Mouse (Mus musculus) midbrain, embryonic 14.5 days (tissue): Measurements from ENCODE around the gene 1700074P13Rik. TPM values are rescaled to one million over a fixed set of nuclear protein-coding genes. Genes with fewer than 3 reads are reported as not detected.
"Not testable (repeated sequence)": the region's sequence is repeated elsewhere in the genome, so short reads cannot be mapped to it uniquely, and the experiment has no call there.

Experiments
- ATAC-seq: fragments of 200-750 bp; cut with Nextera tagmentation; 2 replicates; pipeline ENCODE4 v1.8.0; 2017; ENCODE audit warnings: moderate number of reproducible peaks, moderate library complexity; ENCODE audit not compliant: low FRiP score, low TSS enrichment
- DNase-seq: peaks from one replicate; pipeline ENCODE4 v3.0.0-alpha.2; 2015
- H3K27ac ChIP-seq: fragments of 300-500 bp; sonication (generic); replicated peaks from 2 replicates; pipeline ENCODE4 v1.5.1; 2014; ENCODE audit warnings: mild to moderate bottlenecking, low read depth, low read length, moderate library complexity
- H3K27me3 ChIP-seq: fragments of 300-500 bp; sonication (generic); 2 replicates; pipeline ENCODE4 v1.6.1; 2014; ENCODE audit warnings: low read length, control low read depth, mixed read lengths; ENCODE audit not compliant: control insufficient read depth, insufficient read depth
- H3K36me3 ChIP-seq: fragments of 300-500 bp; sonication (generic); 2 replicates; pipeline ENCODE4 v1.6.1; 2014; ENCODE audit warnings: low read length, control low read depth; ENCODE audit not compliant: control insufficient read depth, insufficient read depth
- H3K4me1 ChIP-seq: fragments of 300-500 bp; sonication (generic); 2 replicates; pipeline ENCODE4 v1.6.1; 2014; ENCODE audit warnings: mild to moderate bottlenecking, antibody characterized with exemption, low read length, control low read depth; ENCODE audit not compliant: control insufficient read depth, insufficient read depth
- H3K4me2 ChIP-seq: fragments of 300-500 bp; sonication (generic); 2 replicates; pipeline ENCODE4 v1.6.1; 2014; ENCODE audit warnings: mild to moderate bottlenecking, low read length, moderate library complexity
- H3K4me3 ChIP-seq: fragments of 300-500 bp; sonication (generic); replicated peaks from 2 replicates; pipeline ENCODE4 v1.5.1; 2014; ENCODE audit warnings: low read depth, low read length
- H3K9ac ChIP-seq: fragments of 300-500 bp; sonication (generic); replicated peaks from 2 replicates; pipeline ENCODE4 v1.6.1; 2014; ENCODE audit warnings: mild to moderate bottlenecking, low read length, moderate library complexity
- H3K9me3 ChIP-seq: fragments of 300-500 bp; sonication (generic); 2 replicates; pipeline ENCODE4 v1.6.1; 2016; ENCODE audit warnings: low read length, control low read depth, mixed read lengths; ENCODE audit not compliant: control insufficient read depth
- WGBS: fragments of 180-500 bp; shearing (Covaris S2); extraction: QIAGEN DNeasy Blood & Tissue Kit; methylation state at CpG from one replicate; pipeline ENCODE4 v1.1.7; 2014; 5-methylcytosine and 5-hydroxymethylcytosine counted together
- polyA plus RNA-seq: library from polyadenylated mRNA; unstranded; fragments of >200 nt; fragmentation: Nextera tagmentation; extraction: Ambion mirVana; gene quantifications from 2 replicates; pipeline ENCODE4 v1.2.1, GENCODE M21; 2014

1700074P13Rik gene
- not detected in 2 replicates for polyA plus RNA-seq

GRCm38 (mm10) chr6:40940457-40940856, at the start of gene 1700074P13Rik:
Gene 1700074P13Rik, minus strand, starts transcription at chr6:40940557.
- WGBS, result 93% methylated on average over 10 of the region's 10 CpGs

GRCm38 (mm10) chr6:40964454-40964853, 24.1 kb upstream of the 1700074P13Rik start, which contains the start of gene 1810009J06Rik:
Gene 1810009J06Rik, plus strand, starts transcription at chr6:40964754.
- not testable (repeated sequence) for H3K27me3 ChIP-seq, H3K9ac ChIP-seq, ATAC-seq, H3K27ac ChIP-seq, H3K4me2 ChIP-seq, H3K4me3 ChIP-seq, DNase-seq, H3K9me3 ChIP-seq, H3K4me1 ChIP-seq, H3K36me3 ChIP-seq
- 88% methylated on average over 2 of the region's 2 CpGs for WGBS

More at GRCm38 (mm10) chr6:40940457-40940856, at the start of gene 1700074P13Rik:
- Histone ChIP-seq H3K36me3 (no peaks in the 10 kb centered on the region), H3K4me1 (no peaks in the 10 kb centered on the region), H3K9me3 (no peaks in the 10 kb centered on the region), H3K4me3 (no peak within 1 kb of the TSS), H3K9ac (no peak within 1 kb of the TSS), H3K27me3 (no peaks in the 10 kb centered on the region), H3K27ac (no peak within 1 kb of the TSS), H3K4me2 (no peak within 1 kb of the TSS)
- ATAC-seq, result no peak
- no peak for DNase-seq

DNA sequence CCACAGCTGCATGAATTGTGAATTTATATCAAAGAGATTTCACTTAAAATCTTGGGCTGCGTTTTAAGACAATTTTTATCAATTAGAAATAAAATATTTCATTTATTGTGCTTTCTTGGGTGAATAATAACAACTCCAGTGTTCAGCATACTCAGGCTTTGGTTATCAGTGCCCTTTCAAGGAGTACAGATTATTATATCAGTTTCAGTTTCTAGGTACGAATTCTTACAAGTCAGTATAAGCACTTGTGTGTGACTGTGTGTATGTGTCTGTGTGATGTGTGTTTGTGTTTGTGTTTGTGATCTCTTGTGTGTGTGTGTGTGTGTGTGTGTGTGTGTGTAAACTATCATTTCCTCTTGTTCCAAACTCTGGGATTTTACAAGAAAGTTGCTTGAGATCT, 13.4 kb upstream of the 1700074P13Rik start:
- Histone ChIP-seq H3K4me2 (no peak overlapping the region), H3K9ac (no peak overlapping the region), H3K4me1 (no peaks in the 10 kb centered on the region), H3K27me3 (no peaks in the 10 kb centered on the region), H3K4me3 (no peak overlapping the region), H3K27ac (no peak overlapping the region), H3K36me3 (no peaks in the 10 kb centered on the region), H3K9me3 (no peaks in the 10 kb centered on the region)
- no peak for ATAC-seq
- no peak for DNase-seq
- 74% methylated on average over 2 of the region's 2 CpGs for WGBS

GRCm38 (mm10) chr6:40951770-40952169, 11.4 kb upstream of the 1700074P13Rik start, which contains the start of gene Gm4744:
Gene Gm4744, minus strand, starts transcription at chr6:40951870.
- DNase-seq (no peak), ATAC-seq (no peak)
- no peaks in the 10 kb centered on the region for H3K36me3 ChIP-seq
- no peaks in the 10 kb centered on the region for H3K27me3 ChIP-seq
- H3K4me2 ChIP-seq, result no peak within 1 kb of the TSS
- H3K9me3 ChIP-seq, result no peaks in the 10 kb centered on the region
- no peaks in the 10 kb centered on the region for H3K4me1 ChIP-seq
- H3K9ac ChIP-seq, result no peak within 1 kb of the TSS
- no peak within 1 kb of the TSS for H3K27ac ChIP-seq
- no peak within 1 kb of the TSS for H3K4me3 ChIP-seq

DNA sequence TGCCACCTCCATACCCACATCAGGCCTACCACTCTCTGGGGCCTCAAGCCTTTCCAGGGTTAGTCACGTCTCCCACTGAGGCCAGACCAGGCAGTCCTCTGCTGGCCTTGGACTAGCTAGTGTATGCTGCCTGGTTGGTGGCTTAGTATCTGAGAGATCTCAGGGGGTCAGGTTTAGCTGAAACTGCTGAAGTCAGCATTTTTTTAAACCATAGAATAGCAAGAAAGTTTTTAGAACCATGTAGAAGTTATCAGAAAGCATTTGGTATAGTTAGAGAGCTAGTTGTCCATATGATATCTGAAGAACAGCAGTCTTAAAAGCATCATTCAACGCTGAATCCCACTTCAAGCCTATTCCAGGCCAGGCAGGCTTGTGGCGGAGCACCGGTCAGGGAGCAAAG, 20.4 kb downstream of the 1700074P13Rik start:
- ATAC-seq (no peak), DNase-seq (no peak)
- H3K4me2 ChIP-seq, result no peak overlapping the region
- no peaks in the 10 kb centered on the region for H3K4me1 ChIP-seq
- H3K4me3 ChIP-seq, result no peak overlapping the region
- H3K27me3 ChIP-seq, result no peaks in the 10 kb centered on the region
- 84% methylated on average over 4 of the region's 4 CpGs for WGBS
- no peaks in the 10 kb centered on the region for H3K9me3 ChIP-seq
- no peak overlapping the region for H3K27ac ChIP-seq
- no peak overlapping the region for H3K9ac ChIP-seq
- H3K36me3 ChIP-seq, result no peaks in the 10 kb centered on the region

DNA sequence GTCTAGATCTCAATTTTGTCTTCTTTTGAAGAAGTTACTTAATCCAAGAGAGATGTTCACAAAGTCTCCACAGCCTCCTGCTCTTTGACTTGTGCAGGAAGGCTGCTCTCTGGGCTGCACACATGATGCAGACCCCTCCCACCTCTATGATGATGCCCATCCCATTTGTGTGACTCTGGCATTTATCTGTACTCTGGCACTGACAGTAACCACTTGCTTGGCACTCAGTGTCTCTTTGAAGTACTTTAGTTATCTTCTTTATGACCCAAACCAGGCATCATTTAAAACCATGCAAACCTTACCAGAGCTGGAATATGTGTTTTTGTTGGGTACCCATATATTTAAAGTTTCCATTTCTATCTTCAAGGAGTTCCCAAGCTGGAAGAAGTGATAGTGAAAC, 40.1 kb downstream of the 1700074P13Rik start, which contains the start of gene Prss58:
Gene Prss58, minus strand, starts transcription at position 101 of the 400 bp plus-strand sequence.
- no peaks in the 10 kb centered on the region for H3K9me3 ChIP-seq
- no peak within 1 kb of the TSS for H3K4me2 ChIP-seq
- no peaks in the 10 kb centered on the region for H3K36me3 ChIP-seq
- H3K27me3 ChIP-seq, result no peaks in the 10 kb centered on the region
- H3K27ac ChIP-seq, result no peak within 1 kb of the TSS
- H3K9ac ChIP-seq, result no peak within 1 kb of the TSS
- ATAC-seq (no peak), DNase-seq (no peak)
- no peak within 1 kb of the TSS for H3K4me3 ChIP-seq
- no peaks in the 10 kb centered on the region for H3K4me1 ChIP-seq

- 90% methylated on average over 1 of the region's 1 CpGs for WGBS
Observed at GRCm38 (mm10) chr6:40894716-40895115, 45.6 kb downstream of the 1700074P13Rik start.

DNA sequence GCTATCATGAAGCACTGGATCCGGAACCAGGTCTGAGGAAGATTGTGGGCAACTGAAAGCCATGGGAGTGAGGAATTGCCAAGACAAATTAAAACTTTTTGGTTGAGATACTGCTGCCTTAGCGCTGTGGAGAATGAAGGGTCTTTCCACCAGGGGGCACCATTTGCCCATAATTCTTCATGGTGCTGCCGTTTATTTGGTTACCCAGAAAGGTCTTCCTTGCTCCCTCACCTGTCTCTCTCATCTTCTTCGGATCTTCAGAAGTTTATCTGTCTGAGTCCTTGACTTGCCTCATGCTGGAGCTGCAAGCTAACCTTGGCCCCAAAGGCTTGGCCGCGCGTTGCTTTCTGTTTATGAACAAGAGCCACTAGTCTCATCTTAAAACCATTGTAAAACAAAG, 46.8 kb downstream of the 1700074P13Rik start:
- Histone ChIP-seq H3K4me3 (no peak overlapping the region), H3K4me1 (no peaks in the 10 kb centered on the region), H3K27me3 (no peaks in the 10 kb centered on the region), H3K27ac (no peak overlapping the region), H3K9ac (no peak overlapping the region), H3K4me2 (no peak overlapping the region), H3K9me3 (no peaks in the 10 kb centered on the region), H3K36me3 (no peaks in the 10 kb centered on the region)
- ATAC-seq (no peak), DNase-seq (peak; percentile 24)
- WGBS, result 41% methylated on average over 7 of the region's 7 CpGs

More at GRCm38 (mm10) chr6:40894716-40895115, 45.6 kb downstream of the 1700074P13Rik start:
- no peak for ATAC-seq
- no peak for DNase-seq
- Histone ChIP-seq H3K36me3 (no peaks in the 10 kb centered on the region), H3K9me3 (no peaks in the 10 kb centered on the region), H3K4me1 (no peaks in the 10 kb centered on the region), H3K9ac (no peak overlapping the region), H3K4me3 (no peak overlapping the region), H3K4me2 (no peak overlapping the region), H3K27me3 (no peaks in the 10 kb centered on the region), H3K27ac (no peak overlapping the region)

GRCm38 (mm10) chr6:40891754-40892153, 48.6 kb downstream of the 1700074P13Rik start:
- H3K36me3 ChIP-seq, result no peaks in the 10 kb centered on the region
- ATAC-seq (no peak), DNase-seq (no peak)
- H3K27ac ChIP-seq, result no peak overlapping the region
- H3K4me1 ChIP-seq, result no peaks in the 10 kb centered on the region
- no peak overlapping the region for H3K4me3 ChIP-seq
- no peak overlapping the region for H3K9ac ChIP-seq
- no peaks in the 10 kb centered on the region for H3K27me3 ChIP-seq
- no peak overlapping the region for H3K4me2 ChIP-seq
- WGBS, result 86% methylated on average over 4 of the region's 4 CpGs
- H3K9me3 ChIP-seq, result no peaks in the 10 kb centered on the region
